ENCODE assay signal across 28 mouse cellular contexts in the genomic region with DNA sequence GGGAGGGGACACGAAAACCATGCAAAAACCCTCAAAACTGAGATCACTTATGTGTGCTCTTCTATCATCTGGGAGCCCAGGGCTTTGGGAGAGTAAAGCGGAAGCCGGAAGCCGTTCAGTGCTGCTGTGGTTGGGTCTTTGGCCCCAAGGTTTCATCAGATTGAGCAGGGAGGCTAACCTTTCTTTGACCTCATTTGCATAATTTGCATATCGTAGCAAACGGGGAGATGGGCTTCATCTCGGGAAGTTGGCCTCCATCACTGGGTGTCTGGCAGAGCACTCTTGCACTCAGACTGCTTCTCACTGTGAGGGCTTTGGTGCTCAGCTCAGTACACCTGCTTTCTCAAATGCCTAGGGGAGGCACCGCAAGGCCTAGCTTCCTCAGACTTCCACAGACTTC.
"Had no signal": no experiment of that assay in that cellular context is flagged by ENCODE, and none has a peak within 500 bp of the region (broad histone marks: within the 10 kb centered on the region; RNA-seq: fewer than 3 reads in every experiment).

No protein-coding gene starts in this region.

- H3K27me3 ChIP-seq: heart, embryonic 13.5 days; heart, embryonic 15.5 days; hindbrain, embryonic 13.5 days; hindbrain, embryonic 15.5 days; kidney, embryonic 15.5 days; limb, embryonic 12.5 days; liver, embryonic 13.5 days; liver, embryonic 15.5 days had no signal

- H3K4me2 ChIP-seq: heart, embryonic 11.5 days; heart, embryonic 13.5 days; heart, embryonic 15.5 days; hindbrain, embryonic 13.5 days; hindbrain, embryonic 15.5 days; kidney, embryonic 15.5 days; limb, embryonic 12.5 days; liver, embryonic 11.5 days; liver, embryonic 13.5 days; liver, embryonic 15.5 days had no signal

- H3K27ac ChIP-seq: heart, adult 2 months; heart, embryonic 13.5 days; heart, embryonic 15.5 days; hindbrain, embryonic 13.5 days; hindbrain, embryonic 15.5 days; hindbrain, postnatal 0 days; kidney, embryonic 15.5 days; kidney, postnatal 0 days; left cerebral cortex, adult 2 months; limb, embryonic 10.5 days; liver, embryonic 13.5 days; liver, embryonic 15.5 days had no signal

- H3K9ac ChIP-seq: heart, embryonic 13.5 days; heart, embryonic 15.5 days; hindbrain, embryonic 13.5 days; hindbrain, embryonic 15.5 days; kidney, embryonic 15.5 days; limb, embryonic 12.5 days; liver, embryonic 13.5 days; liver, embryonic 15.5 days had no signal

- DNase-seq: gastrocnemius, postnatal 14 days; gastrocnemius, postnatal 36 days; heart, adult 11 months; heart, adult 2 months; heart, postnatal 14 days; heart, postnatal 36 days; kidney, adult 11 months; kidney, adult 2 months; kidney, adult 9 months; kidney, postnatal 14 days; kidney, postnatal 36 days; layer of hippocampus, adult 9-11 months; liver; liver, embryonic 13.5 days had no signal

- H3K9me3 ChIP-seq: heart, embryonic 15.5 days; hindbrain, embryonic 15.5 days; kidney, embryonic 15.5 days; limb, embryonic 10.5 days; limb, embryonic 12.5 days; liver, embryonic 15.5 days had no signal

- H3K4me1 ChIP-seq: heart, embryonic 15.5 days; kidney, embryonic 15.5 days; liver, embryonic 13.5 days; liver, embryonic 15.5 days had no signal

- ATAC-seq: hindbrain, postnatal 0 days; intestine, embryonic 16.5 days had no signal

- H3K4me3 ChIP-seq: heart, adult 2 months; heart, embryonic 13.5 days; heart, embryonic 15.5 days; hindbrain, embryonic 13.5 days; hindbrain, embryonic 15.5 days; kidney, embryonic 15.5 days; left cerebral cortex, adult 2 months; limb, embryonic 10.5 days; limb, embryonic 12.5 days; liver, embryonic 13.5 days; liver, embryonic 15.5 days had no signal

- H3K36me3 ChIP-seq: heart, embryonic 13.5 days; heart, embryonic 15.5 days; hindbrain, embryonic 13.5 days; hindbrain, embryonic 15.5 days; kidney, embryonic 15.5 days; liver, embryonic 13.5 days; liver, embryonic 15.5 days had no signal
